Mouse (Mus musculus) spleen, postnatal 36 days (tissue): ENCODE measurements around the gene Ergic1.

Experiments
- DNase-seq, 2 experiments: peaks; one replicate each; pipeline ENCODE4 v3.0.0; 2022; ENCODE audit warnings: low spot score in 2 of 2, mixed read lengths in 1 of 2

The Ergic1 gene

DNA sequence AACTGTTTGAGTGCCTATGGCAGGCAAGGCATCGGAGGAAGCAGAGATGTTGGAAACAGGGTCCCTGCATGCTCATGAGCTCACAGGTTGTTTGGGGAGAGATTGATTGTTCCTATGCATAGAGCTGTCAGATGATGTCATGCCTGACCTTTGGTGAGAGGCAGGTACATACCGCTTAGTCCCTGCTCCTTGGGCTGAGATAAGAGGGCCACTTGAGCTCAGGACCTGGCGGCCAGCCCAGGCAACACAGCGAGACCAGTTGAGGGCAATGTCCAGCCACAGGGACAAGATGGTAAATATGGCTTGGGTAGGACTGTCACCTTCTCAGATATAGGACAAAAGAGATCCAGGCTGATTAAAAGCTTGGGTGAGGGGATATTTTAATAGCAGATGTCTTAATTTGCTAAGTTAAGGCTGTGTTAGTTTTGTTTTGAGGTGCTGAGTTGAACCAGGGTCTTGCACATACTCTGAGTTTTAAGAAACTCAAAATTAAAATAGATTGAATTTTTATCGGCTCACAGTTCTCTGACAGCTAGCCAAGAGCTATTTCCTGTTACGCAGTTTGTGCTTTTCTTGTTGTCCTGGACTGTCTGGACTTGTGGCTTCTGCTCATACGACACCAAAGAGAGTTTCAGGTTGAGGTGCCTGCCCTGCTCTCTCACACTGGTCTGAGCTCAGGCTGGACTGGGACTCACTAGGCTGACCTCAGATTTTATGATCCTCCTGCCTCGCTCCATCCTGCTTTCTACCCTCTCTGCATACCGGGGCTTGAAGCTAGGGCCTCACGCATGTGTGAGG lies 138.7 kb downstream of the Ergic1 start:
- DNase-seq: no peak

- no peak for DNase-seq
Measured at GRCm38 (mm10) chr17:26701565-26701964, 140.3 kb downstream of the Ergic1 start.

GRCm38 (mm10) chr17:26702621-26703020 lies 141.3 kb downstream of the Ergic1 start:
- DNase-seq: no peak

DNA sequence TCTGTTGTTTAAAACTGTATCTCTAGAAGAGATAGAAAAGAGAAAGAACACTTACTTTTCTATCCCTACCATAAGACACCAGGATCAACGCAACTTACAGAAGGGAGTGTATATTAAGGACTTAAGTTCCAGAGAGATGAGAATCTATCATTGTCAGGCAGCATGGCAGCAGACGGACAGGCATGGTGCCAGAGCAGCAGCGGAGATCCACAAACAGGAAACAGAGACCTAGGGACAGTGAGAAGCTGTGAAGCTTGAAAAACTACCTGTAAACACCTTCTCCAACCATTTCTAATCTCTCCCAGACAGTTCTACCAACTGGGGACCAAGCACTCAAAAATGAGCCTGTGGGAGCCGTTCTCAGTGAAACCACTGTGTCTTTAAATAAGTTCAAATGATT lies 142.4 kb downstream of the Ergic1 start:
- DNase-seq: no peak

- no peak for DNase-seq
Measured at GRCm38 (mm10) chr17:26705463-26706359, 144.4 kb downstream of the Ergic1 start.
